Mouse (Mus musculus) MEL (cell line): ENCODE measurements at regions not wholly inside any gene's neighbourhood (a gene's known extent, or its start where the extent isn't known, plus 50 kb on each side); places are given as distances from the start of the nearest gene placed in this dataset.
A peak's percentile ranks its signal among the peaks of the same experiment; 100 is the strongest.

Source experiments
- DNase-seq: peaks from one replicate; pipeline ENCODE4 v3.0.0; 2011; ENCODE audit warnings: low read depth, low spot score
- H3K27ac ChIP-seq: 2 replicates; pipeline ENCODE4 v1.5.1; 2012; ENCODE audit warnings: low read depth, mild to moderate bottlenecking, control low read depth, low read length, moderate library complexity; ENCODE audit not compliant: control insufficient read depth
- H3K27me3 ChIP-seq, 2 experiments: fragments of 150-350 bp in 1 of 2; sonication (generic) in 1 of 2; 2 replicates each; pipeline ENCODE4 v1.6.1; 2012; ENCODE audit warnings: low read length in 2 of 2, mild to moderate bottlenecking in 2 of 2, improper control_type of control experiment in 1 of 2, moderate library complexity in 1 of 2; ENCODE audit not compliant: insufficient read depth in 2 of 2, control insufficient read depth in 1 of 2
- H3K36me3 ChIP-seq, 2 experiments: 2 replicates each; pipeline ENCODE4 v1.6.1; 2012 to 2014; ENCODE audit warnings: low read length in 2 of 2, improper control_type of control experiment in 1 of 2, inconsistent platforms in 1 of 2, mild to moderate bottlenecking in 1 of 2; ENCODE audit not compliant: insufficient read depth in 2 of 2, control insufficient read depth in 1 of 2
- H3K4me1 ChIP-seq, 2 experiments: fragments of 150-350 bp in 1 of 2; sonication (generic) in 1 of 2; 2 replicates each; pipeline ENCODE4 v1.6.1; 2012; ENCODE audit warnings: low read length in 2 of 2, improper control_type of control experiment in 1 of 2, mild to moderate bottlenecking in 1 of 2; ENCODE audit not compliant: insufficient read depth in 2 of 2, control insufficient read depth in 1 of 2
- H3K4me3 ChIP-seq, 2 experiments: fragments of 150-350 bp in 1 of 2; sonication (generic) in 1 of 2; 2 replicates each; pipeline ENCODE4 v1.5.1; 2012; ENCODE audit warnings: low read depth in 2 of 2, low read length in 2 of 2, mild to moderate bottlenecking in 2 of 2, moderate library complexity in 2 of 2, control low read depth in 1 of 2, improper control_type of control experiment in 1 of 2; ENCODE audit not compliant: control insufficient read depth in 1 of 2, insufficient read depth in 1 of 2
- H3K79me2 ChIP-seq: 2 replicates; pipeline ENCODE4 v1.6.1; 2012; ENCODE audit warnings: mild to moderate bottlenecking, low read length, moderate library complexity; ENCODE audit not compliant: control insufficient read depth, poor library complexity, insufficient read depth
- H3K9ac ChIP-seq: 2 replicates; pipeline ENCODE4 v1.6.1; 2012; ENCODE audit warnings: low read depth, mild to moderate bottlenecking, control low read depth, low read length, moderate library complexity; ENCODE audit not compliant: control insufficient read depth, poor library complexity, severe bottlenecking
- H3K9me3 ChIP-seq: fragments of 150-350 bp; sonication (generic); replicated peaks from 2 replicates; pipeline ENCODE4 v1.6.1; 2012; ENCODE audit warnings: mild to moderate bottlenecking, low read length, improper control_type of control experiment, moderate library complexity; ENCODE audit not compliant: insufficient read depth
- CTCF ChIP-seq, 3 experiments: IDR thresholded peaks in 2 of 3; conservative IDR thresholded peaks in 1 of 3; 2 replicates each; pipeline ENCODE4 v1.5.1; 2011 to 2012; ENCODE audit warnings: low read length in 3 of 3, low read depth in 2 of 3, mild to moderate bottlenecking in 2 of 3, improper control_type of control experiment in 1 of 3, inconsistent platforms in 1 of 3, mixed read lengths in 1 of 3, moderate library complexity in 1 of 3; ENCODE audit not compliant: control insufficient read depth in 1 of 3, insufficient read depth in 1 of 3, poor library complexity in 1 of 3, severe bottlenecking in 1 of 3
- E2F4 ChIP-seq: IDR thresholded peaks from 2 replicates; pipeline ENCODE4 v1.6.1; 2011; ENCODE audit warnings: low read depth, low read length, improper control_type of control experiment, borderline replicate concordance
- EP300 ChIP-seq, 2 experiments: IDR thresholded peaks; 2 replicates each; pipeline ENCODE4 v1.6.1; 2011; ENCODE audit warnings: improper control_type of control experiment in 2 of 2, low read length in 2 of 2, low read depth in 1 of 2, mild to moderate bottlenecking in 1 of 2
- ETS1 ChIP-seq: IDR thresholded peaks from 2 replicates; pipeline ENCODE4 v1.6.1; 2012; ENCODE audit warnings: low read depth, mild to moderate bottlenecking, inconsistent platforms, low read length, improper control_type of control experiment, moderate library complexity
- GATA1 ChIP-seq: IDR thresholded peaks from 2 replicates; pipeline ENCODE4 v1.6.1; 2011; ENCODE audit warnings: low read depth, low read length, improper control_type of control experiment
- HCFC1 ChIP-seq: IDR thresholded peaks from 2 replicates; pipeline ENCODE4 v1.6.1; 2012; ENCODE audit warnings: low read depth, mild to moderate bottlenecking, inconsistent platforms, low read length, improper control_type of control experiment, moderate library complexity
- MAZ ChIP-seq: IDR thresholded peaks from 2 replicates; pipeline ENCODE4 v1.6.1; 2012; ENCODE audit warnings: low read depth, mild to moderate bottlenecking, inconsistent platforms, low read length, improper control_type of control experiment
- MYB ChIP-seq: IDR thresholded peaks from 2 replicates; pipeline ENCODE4 v1.6.1; 2011; ENCODE audit warnings: mild to moderate bottlenecking, low read depth, low read length, improper control_type of control experiment
- MYC ChIP-seq: IDR thresholded peaks from 2 replicates; pipeline ENCODE4 v1.6.1; 2011; ENCODE audit warnings: low read depth, mild to moderate bottlenecking, low read length, improper control_type of control experiment, moderate library complexity
- NELFE ChIP-seq: IDR thresholded peaks from 2 replicates; pipeline ENCODE4 v1.6.1; 2011; ENCODE audit warnings: low read depth, low read length, improper control_type of control experiment
- NRF1 ChIP-seq: IDR thresholded peaks from 2 replicates; pipeline ENCODE4 v1.6.1; 2014; ENCODE audit warnings: low read depth, mild to moderate bottlenecking, inconsistent platforms, low read length, improper control_type of control experiment, moderate library complexity; ENCODE audit not compliant: poor library complexity, insufficient read depth, severe bottlenecking
- POLR2A ChIP-seq, 2 experiments: IDR thresholded peaks; 2 replicates each; pipeline ENCODE4 v1.6.1; 2011 to 2012; ENCODE audit warnings: low read length in 2 of 2, mild to moderate bottlenecking in 2 of 2, control low read depth in 1 of 2, improper control_type of control experiment in 1 of 2, low read depth in 1 of 2, moderate library complexity in 1 of 2; ENCODE audit not compliant: control insufficient read depth in 1 of 2, insufficient read depth in 1 of 2, poor library complexity in 1 of 2
- POLR2AphosphoS2 ChIP-seq: IDR thresholded peaks from 2 replicates; pipeline ENCODE4 v1.6.1; 2011; ENCODE audit warnings: low read length, improper control_type of control experiment
- POLR2AphosphoS5 ChIP-seq: IDR thresholded peaks from 2 replicates; pipeline ENCODE4 v1.6.1; 2012; ENCODE audit warnings: low read depth, borderline replicate concordance, mild to moderate bottlenecking, inconsistent platforms, low read length, moderate library complexity, mixed read lengths
- RAD21 ChIP-seq: IDR thresholded peaks from 2 replicates; pipeline ENCODE4 v1.6.1; 2011; ENCODE audit warnings: mild to moderate bottlenecking, low read depth, low read length, improper control_type of control experiment
- RCOR1 ChIP-seq: IDR thresholded peaks from 2 replicates; pipeline ENCODE4 v1.6.1; 2012; ENCODE audit warnings: low read depth, mild to moderate bottlenecking, inconsistent platforms, low read length, improper control_type of control experiment
- SMC3 ChIP-seq: IDR thresholded peaks from 2 replicates; pipeline ENCODE4 v1.6.1; 2011; ENCODE audit warnings: low read depth, low read length, improper control_type of control experiment
- TAL1 ChIP-seq: IDR thresholded peaks from 2 replicates; pipeline ENCODE4 v1.6.1; 2012; ENCODE audit warnings: mild to moderate bottlenecking, inconsistent platforms, low read length, moderate library complexity, mixed read lengths
- TBP ChIP-seq: IDR thresholded peaks from 2 replicates; pipeline ENCODE4 v1.8.0; 2011; ENCODE audit warnings: low read depth, low read length, improper control_type of control experiment
- TCF12 ChIP-seq: IDR thresholded peaks from 2 replicates; pipeline ENCODE4 v1.6.1; 2014; ENCODE audit warnings: low read depth, mild to moderate bottlenecking, inconsistent platforms, low read length, improper control_type of control experiment, moderate library complexity
- UBTF ChIP-seq: IDR thresholded peaks from 2 replicates; pipeline ENCODE4 v1.6.1; 2012; ENCODE audit warnings: low read depth, mild to moderate bottlenecking, inconsistent platforms, low read length, improper control_type of control experiment, moderate library complexity, borderline replicate concordance; ENCODE audit not compliant: insufficient read depth
- ZC3H11A ChIP-seq: IDR thresholded peaks from 2 replicates; pipeline ENCODE4 v1.6.1; 2012; ENCODE audit warnings: low read depth, mild to moderate bottlenecking, inconsistent platforms, low read length, improper control_type of control experiment
- ZNF384 ChIP-seq: IDR thresholded peaks from 2 replicates; pipeline ENCODE4 v1.6.1; 2012; ENCODE audit warnings: low read depth, mild to moderate bottlenecking, inconsistent platforms, low read length, improper control_type of control experiment

- H3K79me2 ChIP-seq = no peaks in the 10 kb centered on the region
- no peak overlapping the region for H3K9ac ChIP-seq
- no peaks in the 10 kb centered on the region for H3K4me1 ChIP-seq
- no peaks in the 10 kb centered on the region for H3K36me3 ChIP-seq
- no peak overlapping the region for H3K4me3 ChIP-seq
- peak; percentile 68 to 86 (median 80) for TF ChIP-seq CTCF (IDR thresholded peaks at IDR 0.05 in 2 of 3, conservative IDR thresholded peaks at IDR 0.05 in 1 of 3; ENCODE audit: control insufficient read depth in 1 of 3, insufficient read depth in 1 of 3, low read depth in 2 of 3, low read length in 3 of 3, poor library complexity in 1 of 3, severe bottlenecking in 1 of 3)
- TF ChIP-seq NELFE = no peak
- peak; percentile 41; the same call in 1 of the 2 replicates for TF ChIP-seq ZC3H11A
- TF ChIP-seq POLR2AphosphoS5 = no peak
- peak; percentile 83 for TF ChIP-seq RAD21
- TF ChIP-seq SMC3 = peak; percentile 65
- H3K27ac ChIP-seq = no peak overlapping the region
- DNase-seq = peak; percentile 67
- no peaks in the 10 kb centered on the region for H3K9me3 ChIP-seq
- peaks cover 3 to 10% of the 10 kb centered on the region in 2 experiments for H3K27me3 ChIP-seq
Measured at GRCm38 (mm10) chr3:40391631-40392030, 139.5 kb upstream of the Intu start.

GRCm38 (mm10) chr3:40398184-40398583 is 132.9 kb upstream of the Intu start:
- H3K79me2 ChIP-seq = no peaks in the 10 kb centered on the region
- no peaks in the 10 kb centered on the region for H3K36me3 ChIP-seq
- no peaks in the 10 kb centered on the region for H3K9me3 ChIP-seq
- H3K4me1 ChIP-seq = no peaks in the 10 kb centered on the region
- no peak overlapping the region for H3K9ac ChIP-seq
- TF ChIP-seq ETS1 (no peak), EP300 (IDR thresholded peaks at IDR 0.05; ENCODE audit: low read depth in 1 of 2, low read length in 2 of 2) (no peak), E2F4 (no peak), MAZ (no peak), POLR2A (IDR thresholded peaks at IDR 0.05; ENCODE audit: control insufficient read depth in 1 of 2, insufficient read depth in 1 of 2, low read depth in 1 of 2, low read length in 2 of 2, poor library complexity in 1 of 2) (no peak), GATA1 (no peak), MYC (no peak), POLR2AphosphoS2 (no peak), TCF12 (no peak), TAL1 (no peak), NRF1 (no peak), TBP (no peak), ZNF384 (no peak), UBTF (no peak), NELFE (no peak), MYB (no peak), HCFC1 (no peak), RCOR1 (no peak)
- H3K27me3 ChIP-seq = peaks cover 5 to 10% of the 10 kb centered on the region in 2 experiments
- H3K27ac ChIP-seq = no peak overlapping the region
- DNase-seq = no peak
- H3K4me3 ChIP-seq = no peak overlapping the region
